Mouse (Mus musculus) mesoderm, embryonic 11.5 days (tissue): Measurements from ENCODE around the gene Rasgrp2.

Experiments used
- DNase-seq: peaks from one replicate; pipeline ENCODE4 v3.0.0-alpha.2; 2012; ENCODE audit warnings: low read depth, low spot score

Rasgrp2 gene

GRCm38 (mm10) chr19:6399285-6400095, at the start of gene Rasgrp2:
Gene Rasgrp2 (plus strand): TSS chr19:6399340.
- no peak for DNase-seq

DNA sequence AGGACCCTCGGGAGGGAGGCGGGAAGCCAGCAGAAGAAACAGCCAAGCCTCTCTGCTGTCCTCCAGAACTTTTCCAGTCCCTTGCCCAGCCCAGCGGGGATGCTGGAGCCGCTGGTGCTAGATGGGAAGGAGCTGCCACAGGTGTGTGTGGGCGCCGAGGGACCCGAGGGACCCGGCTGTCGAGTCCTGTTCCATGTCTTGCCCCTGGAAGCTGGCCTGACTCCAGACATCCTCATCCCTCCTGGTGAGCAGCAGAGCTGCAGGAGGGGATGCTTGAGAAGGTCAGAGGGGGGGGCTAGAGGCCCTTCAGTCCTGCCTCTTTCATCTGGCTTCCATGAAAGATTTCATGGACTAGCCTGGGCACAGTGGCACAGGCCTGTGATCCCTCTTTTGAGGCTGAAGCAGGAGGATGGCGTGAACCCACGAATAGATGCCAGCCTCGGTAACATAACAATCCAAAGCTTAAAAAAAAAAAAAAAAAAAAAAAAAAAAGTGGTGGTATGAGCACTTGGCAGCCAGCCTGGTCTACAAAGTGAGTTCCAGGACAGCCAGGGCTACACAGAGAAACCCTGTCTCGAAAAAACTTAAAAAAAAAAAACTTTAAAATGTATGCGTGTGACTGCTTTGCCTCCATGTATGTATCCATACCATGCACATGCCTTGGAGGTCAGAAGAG, 47.6 kb upstream of the Rasgrp2 start:
- no peak for DNase-seq

GRCm38 (mm10) chr19:6352107-6352505, 47.0 kb upstream of the Rasgrp2 start:
- no peak for DNase-seq

DNA sequence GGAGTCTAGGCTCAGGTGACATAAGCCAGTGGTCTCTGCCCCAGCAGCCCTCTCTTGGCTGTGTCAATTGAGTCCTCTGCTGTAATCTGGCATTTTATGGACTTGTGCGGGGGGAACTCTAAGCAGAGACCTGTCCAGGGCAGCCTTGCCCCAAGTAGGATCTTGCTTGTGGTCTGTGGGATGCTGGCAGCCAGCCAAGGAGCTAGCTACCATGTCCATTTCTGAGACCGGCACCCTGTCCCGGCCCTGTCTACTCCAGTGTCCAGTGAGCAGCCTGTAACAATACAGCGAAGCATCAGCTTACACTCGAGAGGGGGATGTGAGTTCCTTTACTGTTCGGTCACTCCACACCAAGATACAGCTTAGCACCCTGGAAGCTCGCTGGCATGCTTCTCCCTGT, 45.1 kb upstream of the Rasgrp2 start:
- DNase-seq, result no peak

DNA sequence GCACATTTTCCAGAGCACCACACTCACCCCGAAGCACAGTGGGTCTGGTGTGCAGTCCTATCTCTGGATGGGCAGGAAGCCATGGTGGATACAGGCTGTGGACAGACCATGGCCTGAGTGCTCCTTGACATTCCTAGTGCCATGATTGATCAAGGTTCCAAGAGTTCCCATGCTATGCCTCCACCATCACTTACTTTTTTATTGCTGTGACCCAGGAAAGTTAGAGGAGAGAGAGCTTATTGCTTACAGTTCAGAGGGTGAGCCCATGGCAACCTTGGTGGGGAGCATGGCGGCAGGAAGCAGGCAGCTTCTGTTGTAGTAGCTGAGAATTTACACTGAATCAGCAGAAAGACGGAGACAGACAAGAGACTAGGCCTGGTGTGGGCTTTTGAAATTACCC, 37.8 kb upstream of the Rasgrp2 start:
- no peak for DNase-seq

DNA sequence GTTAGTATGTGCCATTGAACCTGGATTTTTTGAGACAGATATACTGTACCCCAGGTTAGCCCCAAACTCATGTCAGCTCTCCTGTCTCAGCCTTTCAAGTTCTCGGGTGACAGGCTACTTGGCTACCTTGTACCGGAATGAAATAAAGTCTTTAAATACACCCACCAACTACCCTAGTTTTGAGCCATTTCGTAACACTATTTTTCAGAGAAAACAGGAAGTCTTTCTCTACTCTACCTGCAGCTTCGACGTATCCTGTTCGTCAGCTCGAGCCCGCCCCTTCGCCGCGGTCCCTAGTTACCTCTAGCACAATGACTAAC, 36.1 kb upstream of the Rasgrp2 start:
- no peak for DNase-seq

DNA sequence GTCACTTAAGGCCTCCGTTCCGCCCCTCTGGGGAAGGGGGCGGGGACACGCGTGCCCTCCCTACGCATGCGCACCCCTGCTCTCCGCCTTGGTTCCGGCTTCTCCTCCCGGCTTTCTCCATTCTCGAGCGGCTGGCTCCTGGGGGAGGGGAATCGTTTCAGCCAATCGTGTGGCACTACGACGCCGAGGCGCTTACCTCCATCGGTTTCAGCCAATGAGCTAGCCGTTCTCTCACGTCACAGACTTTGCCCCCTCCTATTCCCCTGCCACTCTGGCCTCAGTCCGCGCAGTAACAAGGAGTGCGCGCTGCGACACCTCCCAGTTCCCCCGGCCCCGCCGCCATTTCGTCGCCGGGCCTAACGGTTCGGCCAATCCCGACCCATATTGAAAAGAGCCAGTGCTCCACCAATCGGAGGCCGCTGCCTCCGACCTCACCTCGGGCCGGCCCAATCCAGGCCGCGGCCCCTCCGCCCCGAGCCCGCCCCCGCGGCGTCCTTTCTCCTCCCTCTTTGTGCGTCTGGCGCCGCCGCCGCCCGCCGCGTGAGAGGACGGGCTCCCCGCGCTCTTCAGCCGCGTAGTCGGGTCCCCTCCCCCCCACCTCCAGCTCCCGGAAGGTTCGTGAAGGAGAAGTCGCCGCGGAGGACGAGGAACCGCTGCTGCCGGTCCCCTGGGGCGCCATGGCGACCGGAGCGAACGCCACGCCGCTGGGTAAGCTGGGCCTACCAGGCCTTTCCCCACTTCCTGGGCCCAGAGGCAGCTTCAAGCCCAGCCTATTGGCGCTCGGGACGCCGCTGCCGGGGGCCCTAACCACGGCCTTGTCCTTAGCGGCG, 35.5 kb upstream of the Rasgrp2 start, which contains the start of gene Sf1:
TSS of gene Sf1 (plus strand) at position 280 of the 830 bp plus-strand sequence.
- DNase-seq, result peak; percentile 100

- peak; percentile 94 for DNase-seq
These were observed 34.8 kb upstream of the Rasgrp2 start for GRCm38 (mm10) chr19:6364317-6364725.

DNA sequence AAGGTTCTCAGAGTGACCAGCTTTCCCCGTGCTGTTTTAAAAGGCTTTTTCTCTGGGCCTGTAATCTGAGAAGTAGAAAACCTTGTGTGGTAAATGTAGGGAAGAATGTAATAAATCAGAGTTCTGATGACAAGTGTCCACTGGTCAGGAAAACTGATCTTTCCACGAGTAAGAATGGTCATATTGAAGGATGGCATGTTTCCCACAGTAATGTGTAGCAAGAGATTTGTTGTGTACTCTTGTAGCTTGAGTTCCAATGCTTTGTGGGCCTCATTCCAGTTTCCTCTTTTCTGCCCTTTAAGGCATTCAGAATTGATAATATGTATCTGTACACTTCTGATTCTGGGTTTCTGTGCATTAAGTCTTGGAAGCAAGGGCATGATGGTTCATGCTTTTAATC, 34.3 kb upstream of the Rasgrp2 start:
- DNase-seq, result no peak

DNA sequence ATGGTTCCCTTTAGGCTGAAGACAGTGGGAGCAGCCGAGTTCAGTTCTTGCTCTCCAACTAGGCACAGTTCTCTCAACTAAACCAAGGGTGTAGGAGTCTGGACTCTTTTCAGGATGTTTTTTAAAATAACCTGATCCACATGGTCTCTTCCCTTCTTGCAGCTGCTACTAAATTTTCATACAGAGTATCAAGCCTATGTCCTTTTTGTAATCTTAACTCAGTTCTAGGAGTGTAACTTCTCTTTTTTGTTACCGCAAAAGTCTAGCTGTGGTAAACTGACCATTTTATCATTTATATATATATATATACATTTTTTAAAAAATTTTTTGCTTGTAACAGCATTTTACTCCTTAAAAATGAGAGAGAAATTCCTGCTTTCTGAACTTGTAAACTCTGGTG, 29.0 kb upstream of the Rasgrp2 start:
- no peak for DNase-seq

DNA sequence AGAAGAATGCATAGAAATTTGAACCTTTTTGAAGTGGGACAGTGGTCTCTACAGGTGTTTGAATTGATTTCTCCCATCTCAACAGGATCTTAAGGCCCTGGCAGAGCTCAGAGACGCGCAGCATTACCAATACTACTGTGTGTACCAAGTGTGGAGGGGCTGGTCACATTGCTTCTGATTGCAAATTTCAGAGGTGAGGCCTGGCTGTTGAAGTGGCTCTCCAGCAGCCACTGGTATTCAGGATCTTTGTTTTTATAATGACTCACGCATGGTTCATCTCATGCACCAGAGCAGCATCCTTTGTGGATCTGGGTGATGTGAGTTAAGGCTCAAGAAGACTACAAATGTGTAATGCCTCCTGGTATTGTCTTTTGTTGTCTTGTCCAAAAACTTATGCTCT, 26.7 kb upstream of the Rasgrp2 start:
- no peak for DNase-seq

DNA sequence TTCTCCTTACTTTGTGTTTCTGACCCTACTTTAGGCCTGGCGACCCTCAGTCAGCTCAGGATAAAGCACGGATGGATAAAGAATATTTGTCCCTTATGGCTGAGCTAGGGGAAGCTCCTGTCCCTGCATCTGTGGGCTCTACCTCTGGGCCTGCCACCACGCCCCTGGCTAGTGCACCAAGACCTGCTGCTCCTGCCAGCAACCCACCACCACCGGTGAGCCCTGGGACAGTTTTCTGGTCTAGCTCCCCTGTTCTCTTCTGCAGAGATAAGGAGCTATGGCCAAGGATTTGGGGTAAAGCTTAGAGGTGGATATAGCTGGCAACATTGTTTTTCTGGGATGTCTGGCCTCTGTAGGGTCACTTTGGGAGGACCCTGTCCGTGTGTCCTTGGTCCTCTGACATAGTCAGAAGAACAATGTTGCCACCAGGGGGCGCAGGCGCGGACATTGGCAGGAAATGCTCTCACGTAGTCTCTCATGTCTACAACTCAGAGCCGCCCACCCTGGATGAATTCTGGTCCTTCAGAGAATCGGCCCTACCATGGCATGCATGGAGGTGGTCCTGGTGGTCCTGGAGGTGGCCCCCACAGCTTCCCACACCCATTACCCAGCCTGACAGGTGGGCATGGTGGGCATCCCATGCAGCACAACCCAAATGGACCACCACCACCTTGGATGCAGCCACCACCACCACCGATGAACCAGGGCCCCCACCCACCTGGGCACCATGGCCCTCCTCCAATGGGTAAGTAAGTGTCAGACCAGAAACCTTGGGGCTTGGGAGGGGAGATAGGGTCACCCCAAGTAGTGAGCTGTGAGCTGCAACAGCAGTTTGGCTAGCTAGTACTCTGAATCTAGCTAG, 25.4 kb upstream of the Rasgrp2 start:
- peak; percentile 80 for DNase-seq

GRCm38 (mm10) chr19:6374571-6374970, 24.6 kb upstream of the Rasgrp2 start:
- DNase-seq, result no peak

- DNase-seq, result no peak
These were observed 23.5 kb upstream of the Rasgrp2 start for GRCm38 (mm10) chr19:6375423-6376254.

- peak; percentile 55 for DNase-seq
These were observed 22.9 kb upstream of the Rasgrp2 start for GRCm38 (mm10) chr19:6376255-6376564.

- DNase-seq, result no peak
These were observed 22.5 kb upstream of the Rasgrp2 start for GRCm38 (mm10) chr19:6376643-6377042.

DNA sequence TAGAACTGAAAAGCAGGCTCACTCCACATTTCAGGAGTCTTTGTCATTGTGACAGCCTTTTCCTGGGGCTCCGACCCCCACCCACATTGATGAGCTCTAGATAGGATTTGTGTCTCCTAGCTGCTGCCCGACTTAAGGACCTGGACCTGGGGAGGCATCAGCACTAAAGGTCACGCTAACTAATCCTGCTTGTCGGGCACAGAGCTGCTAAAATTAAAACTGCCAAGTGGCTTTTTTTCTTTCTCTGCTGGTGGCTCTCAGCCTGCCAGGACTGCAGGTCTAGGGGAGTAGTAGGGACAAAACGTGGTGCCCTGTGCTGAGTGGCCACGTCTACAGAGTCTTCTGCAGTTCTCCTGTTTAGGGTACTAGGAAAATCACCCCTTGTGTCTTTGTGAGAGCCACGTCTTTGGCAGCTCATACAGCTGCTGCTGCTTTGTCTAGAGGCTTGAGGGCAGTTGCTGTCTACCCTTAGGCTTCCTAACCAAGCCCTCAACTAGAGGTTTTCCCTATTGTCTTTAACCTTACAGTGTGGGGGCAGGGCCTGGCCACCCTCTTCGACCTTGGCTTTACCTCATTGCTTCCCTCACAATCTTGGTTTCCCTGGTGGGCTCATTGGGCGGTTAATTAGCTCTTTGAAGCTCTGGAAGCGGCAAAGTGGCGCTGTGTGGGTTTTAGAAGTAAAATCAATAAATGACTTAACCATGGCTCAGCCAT, 21.7 kb upstream of the Rasgrp2 start:
- no peak for DNase-seq

DNA sequence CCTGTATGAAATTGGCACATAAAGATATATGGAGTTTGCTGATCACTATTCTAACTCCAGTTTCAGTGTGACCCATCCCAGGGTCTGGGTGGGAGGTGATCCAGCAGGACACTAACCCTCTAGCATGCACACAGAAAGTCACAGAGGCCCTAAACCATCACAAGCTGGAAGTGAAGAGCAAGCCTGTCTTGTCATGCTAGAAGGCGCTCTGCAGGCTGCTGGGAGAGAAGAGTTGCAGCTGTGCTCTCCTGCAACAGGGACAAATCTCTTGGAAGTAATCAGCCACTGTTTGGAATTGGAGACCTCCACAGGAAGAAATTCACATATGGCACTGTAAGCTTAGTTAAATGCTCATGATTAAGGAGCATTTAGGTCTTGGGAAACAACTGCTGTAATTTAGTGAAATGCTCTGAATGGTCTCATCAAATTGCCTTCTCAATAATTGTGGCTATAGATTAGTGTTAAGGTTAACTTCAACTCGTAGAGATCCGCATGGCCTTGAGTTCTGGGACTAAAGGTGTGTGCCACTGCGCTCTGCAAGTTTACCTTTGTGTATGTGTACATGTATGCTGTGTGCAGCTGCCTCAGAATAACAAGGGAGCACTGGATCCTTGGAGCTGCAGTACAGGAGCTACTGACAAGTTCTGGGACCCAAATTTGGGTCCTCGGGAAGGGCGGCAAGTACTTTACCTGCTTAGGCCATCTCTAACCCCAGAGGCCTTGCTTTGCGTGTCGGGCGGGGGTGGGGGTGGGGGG, 18.6 kb upstream of the Rasgrp2 start:
- no peak for DNase-seq

GRCm38 (mm10) chr19:6381238-6381637, 17.9 kb upstream of the Rasgrp2 start:
- DNase-seq, result no peak
